Mouse (Mus musculus) ZHBTc4 (cell line): ENCODE measurements around the gene Dab1.

Experiments
- DNase-seq: peaks from one replicate; pipeline ENCODE4 v3.0.0-alpha.2; 2011; ENCODE audit warnings: low read depth, low spot score

The Dab1 gene

DNA sequence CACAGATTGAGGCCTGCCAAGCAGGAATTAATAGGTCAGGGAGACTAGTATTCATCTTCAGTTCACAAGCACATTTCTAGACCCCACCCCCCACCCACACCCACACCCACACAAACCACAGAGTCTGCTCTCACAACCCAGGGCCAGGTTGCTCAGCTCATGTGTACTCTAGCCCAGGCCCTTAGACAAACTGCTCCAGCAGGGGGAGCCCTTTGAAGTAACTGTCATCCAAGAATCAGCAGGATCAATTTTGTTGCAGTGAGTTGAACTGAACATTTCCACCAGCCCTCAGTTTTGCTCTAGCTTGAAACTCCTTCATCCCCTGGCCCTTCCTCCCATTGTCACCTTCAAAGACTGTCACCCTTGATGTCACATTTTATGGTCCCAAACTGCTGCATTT, 1046.4 kb downstream of the Dab1 start:
- DNase-seq = peak; percentile 62

GRCm38 (mm10) chr4:104666831-104667551, 1047.8 kb downstream of the Dab1 start:
- DNase-seq = no peak

DNA sequence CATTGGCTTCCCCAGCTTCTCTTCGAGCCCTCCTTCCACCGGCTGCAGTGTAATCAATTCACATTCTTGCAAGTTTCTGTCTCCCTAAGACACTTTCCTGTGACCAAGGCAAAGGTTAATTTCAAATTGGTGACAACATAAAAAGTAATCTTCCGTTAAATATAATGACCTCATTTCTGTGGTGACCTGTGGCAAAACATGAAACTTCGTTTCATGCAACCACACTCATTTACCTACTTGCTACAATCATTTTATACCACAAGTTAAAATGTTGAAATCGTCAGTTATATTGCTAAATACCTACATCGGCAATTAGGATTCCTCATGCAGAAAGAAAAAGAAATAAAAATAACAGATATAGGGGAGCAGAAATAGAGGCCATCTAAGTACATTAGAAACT, 1048.9 kb downstream of the Dab1 start:
- DNase-seq = no peak

- DNase-seq = no peak
Observed at GRCm38 (mm10) chr4:104669406-104669805, 1050.2 kb downstream of the Dab1 start.

DNA sequence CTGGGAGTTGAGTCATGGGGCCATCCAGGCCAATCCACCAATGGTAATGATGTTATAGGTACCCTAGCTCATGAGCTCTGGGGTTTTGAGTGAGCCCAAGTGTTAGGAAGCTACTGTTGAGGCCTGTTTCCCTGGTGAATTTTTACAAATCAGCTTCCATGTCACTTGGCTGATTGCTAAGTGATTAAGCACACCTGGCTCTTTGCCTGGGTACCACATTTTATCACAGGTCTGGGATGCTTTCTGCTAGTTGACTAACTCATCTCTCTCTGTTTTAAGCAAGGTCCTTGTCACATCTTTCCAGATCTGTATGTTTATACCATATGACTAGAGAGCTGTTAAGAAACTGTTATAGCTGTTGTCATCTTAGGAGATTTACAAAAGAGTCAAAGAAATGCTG, 1051.6 kb downstream of the Dab1 start:
- DNase-seq = no peak

DNA sequence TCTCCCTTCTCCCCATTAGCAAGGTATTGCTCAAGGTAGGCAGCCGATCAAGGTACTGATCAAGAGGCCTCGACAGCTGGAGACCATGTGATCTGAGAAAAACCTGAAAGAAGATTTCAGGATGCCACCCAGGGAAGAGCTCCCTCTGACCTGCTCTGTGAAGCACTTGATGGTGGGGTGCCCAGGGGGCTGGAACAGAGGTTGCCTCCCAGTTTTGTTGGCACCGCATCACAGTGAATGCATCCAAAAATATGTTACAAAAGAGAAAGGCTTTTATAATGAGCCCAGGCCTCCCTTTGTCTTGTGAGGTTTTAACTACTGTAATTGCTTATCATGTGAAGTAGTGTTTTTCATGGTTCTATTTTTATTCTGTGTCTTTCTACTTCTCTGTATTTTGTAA, 1054.2 kb downstream of the Dab1 start:
- no peak for DNase-seq

DNA sequence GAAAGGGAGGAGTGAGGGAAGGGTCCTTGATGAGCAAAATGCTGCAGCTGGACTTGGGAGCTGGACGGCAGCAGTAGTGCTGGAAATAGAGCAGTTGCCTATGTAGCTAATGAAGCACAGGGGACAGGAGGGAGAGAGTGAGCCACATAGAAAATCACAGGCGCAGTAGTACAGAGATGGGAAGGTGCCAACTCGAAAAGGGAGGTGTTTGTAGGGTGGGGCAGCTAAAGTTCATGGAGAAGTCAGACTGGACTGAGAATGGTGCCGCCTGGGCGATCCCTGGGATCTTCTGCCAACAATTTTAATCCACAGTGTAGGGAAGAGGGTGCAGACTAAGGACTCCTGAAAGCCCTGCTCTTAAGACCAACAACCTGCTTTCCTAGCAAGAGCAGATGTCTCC, 1055.5 kb downstream of the Dab1 start:
- no peak for DNase-seq

- DNase-seq = no peak
Observed at GRCm38 (mm10) chr4:104678234-104678633, 1059.1 kb downstream of the Dab1 start.

DNA sequence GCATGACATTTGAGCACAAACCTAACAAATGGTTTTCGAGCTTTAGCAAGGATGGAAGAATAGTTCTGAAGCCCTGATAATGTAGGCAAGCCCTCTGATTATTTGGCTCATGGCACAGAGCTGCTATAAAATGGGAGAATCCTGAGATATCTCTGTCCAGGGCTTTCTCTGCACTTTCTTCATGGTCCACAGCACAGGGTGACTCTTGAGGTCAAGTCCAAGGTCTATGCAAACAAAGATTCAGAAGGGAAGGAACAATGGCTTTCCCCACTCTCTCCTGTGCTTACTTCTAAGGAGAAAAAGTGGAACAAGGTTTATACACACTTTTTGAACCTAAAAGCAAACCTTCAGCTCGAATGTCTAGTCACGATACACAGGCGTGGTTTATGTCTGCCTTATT, 1061.3 kb downstream of the Dab1 start:
- DNase-seq = no peak

- peak; percentile 8 for DNase-seq
Observed at GRCm38 (mm10) chr4:104686137-104686809, 1067.1 kb downstream of the Dab1 start.

- DNase-seq = no peak
Observed at GRCm38 (mm10) chr4:104689047-104689446, 1069.9 kb downstream of the Dab1 start.

DNA sequence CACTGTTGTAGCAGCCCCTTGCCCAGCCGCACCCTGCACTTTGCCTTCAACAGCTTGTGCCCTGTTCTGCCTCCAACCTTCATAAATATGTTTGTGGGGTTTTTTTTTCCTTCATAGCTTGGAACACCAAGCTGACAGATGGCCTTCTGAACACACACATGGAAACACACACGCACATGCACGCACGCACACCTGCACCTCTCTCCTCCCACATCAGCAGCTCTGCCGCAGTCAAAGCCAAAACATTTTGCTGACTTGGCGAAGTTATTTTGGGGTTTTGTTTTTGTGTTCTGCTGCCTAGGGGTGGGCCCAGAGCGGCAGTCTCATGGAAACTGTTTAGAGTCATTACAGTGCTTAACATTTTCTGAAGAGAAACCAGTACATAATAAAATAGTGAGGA, 1071.9 kb downstream of the Dab1 start:
- no peak for DNase-seq

GRCm38 (mm10) chr4:104694188-104694587, 1075.0 kb downstream of the Dab1 start:
- DNase-seq = no peak

- no peak for DNase-seq
Observed at GRCm38 (mm10) chr4:104696522-104696921, 1077.4 kb downstream of the Dab1 start.

DNA sequence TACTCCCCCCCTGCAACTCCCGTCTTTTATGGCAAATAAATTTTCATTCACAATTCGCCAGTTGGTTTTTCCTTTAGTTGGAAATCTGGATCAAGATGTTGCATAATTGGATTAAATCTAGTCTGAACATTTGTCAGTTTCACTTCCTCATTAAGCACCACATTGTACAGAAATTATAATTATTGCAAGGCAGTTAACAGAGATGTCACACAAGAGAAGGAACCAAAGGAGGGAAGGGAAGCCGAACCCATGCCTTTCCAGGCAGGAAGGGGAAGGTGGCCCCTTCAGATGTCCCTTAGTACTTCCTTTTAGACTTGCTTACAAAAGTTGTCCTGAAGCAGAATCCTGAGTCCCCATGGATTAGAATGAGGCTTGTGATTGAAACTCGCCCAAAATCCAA, 1078.5 kb downstream of the Dab1 start:
- no peak for DNase-seq

DNA sequence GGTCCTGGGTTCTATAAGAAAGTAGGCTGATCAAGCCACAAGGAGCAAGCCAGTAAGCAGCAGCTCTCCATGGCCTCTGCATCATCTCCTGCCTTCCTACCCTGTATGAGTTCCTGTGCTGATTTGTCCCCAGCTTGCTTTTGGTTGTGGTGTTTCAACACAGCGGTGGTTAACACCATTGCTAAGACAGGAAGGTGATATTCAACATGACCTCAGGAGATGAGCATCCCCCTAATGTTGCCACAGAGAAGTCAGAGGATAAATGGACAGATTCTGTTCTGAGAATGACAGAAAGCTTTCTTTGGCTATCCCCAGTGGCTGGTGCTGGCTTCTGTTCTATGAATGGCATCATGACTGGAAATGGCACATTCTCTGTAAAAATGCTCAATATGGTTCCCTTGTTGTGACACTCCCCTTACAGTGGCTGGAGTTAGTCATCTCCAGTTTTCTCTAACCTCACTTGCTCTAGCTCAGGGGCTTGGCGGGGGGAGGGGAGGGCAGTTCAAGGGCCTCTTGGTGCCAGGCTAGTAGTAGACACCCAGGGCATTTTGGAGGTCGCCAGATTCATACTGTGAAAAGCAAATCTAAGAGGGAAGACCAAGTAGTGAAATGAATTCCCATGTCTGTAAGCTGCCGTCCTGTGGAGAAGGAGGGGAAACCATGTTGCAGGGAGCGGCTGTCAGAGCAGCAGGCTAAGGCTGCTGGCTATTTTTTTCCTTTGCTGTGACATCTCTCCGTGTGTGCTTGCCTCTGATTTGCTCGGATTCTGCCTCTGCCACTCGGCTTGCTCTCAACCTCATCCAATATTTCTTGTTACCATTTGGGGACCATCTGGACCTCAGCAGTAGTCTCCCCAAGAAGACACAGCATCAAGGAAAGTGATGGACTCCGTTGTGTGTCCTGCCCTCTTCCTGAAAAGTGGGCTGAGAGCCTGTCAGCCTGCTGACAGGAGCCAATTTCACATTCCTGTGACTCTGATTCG, 1086.8 kb downstream of the Dab1 start:
- DNase-seq = no peak

DNA sequence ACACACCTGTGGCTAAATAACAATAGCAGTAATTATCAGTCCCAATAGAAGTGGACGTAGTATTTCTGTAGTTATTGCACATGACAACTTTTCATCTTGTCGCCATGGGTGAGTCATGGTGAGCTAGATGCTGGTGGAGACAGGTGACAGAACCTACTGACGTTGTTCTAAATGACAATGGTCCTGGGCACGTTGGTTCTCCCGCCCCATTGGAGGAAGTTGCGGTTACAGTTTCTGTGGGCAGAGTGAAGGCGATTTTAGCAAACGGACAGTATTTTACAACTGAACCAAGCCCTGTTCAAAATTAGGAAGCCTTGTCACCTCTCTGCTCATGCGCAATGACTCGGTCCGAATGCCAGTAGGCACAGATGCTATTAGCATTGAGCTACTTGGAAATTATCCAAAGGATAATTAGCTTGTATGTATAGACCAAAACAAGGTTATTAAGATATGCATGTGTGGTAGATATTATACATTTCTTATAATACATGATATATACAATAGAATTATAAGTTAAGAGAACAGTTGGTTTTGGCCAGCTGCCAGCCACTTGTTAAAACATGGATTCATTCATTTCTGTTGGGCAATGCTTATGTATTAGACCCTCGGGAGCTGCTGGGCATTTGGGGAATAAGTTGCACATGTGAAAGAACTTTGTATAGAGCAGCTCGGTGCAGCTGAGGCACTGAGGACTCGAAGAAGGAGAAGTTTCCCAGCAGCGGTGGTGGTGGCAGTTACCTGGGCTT, 1093.4 kb downstream of the Dab1 start:
- DNase-seq = no peak

- no peak for DNase-seq
Observed at GRCm38 (mm10) chr4:104714925-104715519, 1095.9 kb downstream of the Dab1 start.

GRCm38 (mm10) chr4:104715857-104716256, 1096.7 kb downstream of the Dab1 start:
- no peak for DNase-seq

DNA sequence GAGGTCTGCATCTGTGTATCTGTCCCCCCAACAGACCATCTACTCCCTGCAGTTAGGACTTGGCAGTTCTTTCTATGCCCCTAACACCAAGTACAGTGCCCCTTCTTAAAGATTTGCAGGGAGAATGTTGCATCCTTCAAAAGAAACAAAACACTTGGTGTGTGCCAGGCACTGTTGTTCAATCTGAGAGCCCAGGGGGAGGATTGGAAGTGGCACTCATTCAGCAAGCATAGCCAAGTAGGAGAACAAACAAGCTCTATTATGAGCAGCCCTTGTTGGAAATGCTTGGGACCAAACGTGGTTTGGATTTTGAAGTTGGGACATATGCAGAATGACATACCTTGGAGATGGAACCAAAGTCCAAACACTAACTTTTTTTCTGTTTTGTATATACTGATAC, 1097.3 kb downstream of the Dab1 start:
- no peak for DNase-seq
